Mouse (Mus musculus) ES-E14 (cell line): ENCODE measurements at regions not wholly inside any gene's neighbourhood (a gene's known extent, or its start where the extent isn't known, plus 50 kb on each side); places are given as distances from the start of the nearest gene placed in this dataset.

Experiments
- CHD2 ChIP-seq: IDR thresholded peaks from 2 replicates; pipeline ENCODE4 v1.6.1; 2014; ENCODE audit warnings: mild to moderate bottlenecking, low read depth, low read length, inconsistent platforms
- HCFC1 ChIP-seq: IDR thresholded peaks from 2 replicates; pipeline ENCODE4 v1.6.1; 2012; ENCODE audit warnings: low read length, inconsistent platforms, borderline replicate concordance; ENCODE audit not compliant: insufficient read depth
- ZC3H11A ChIP-seq: IDR thresholded peaks from 2 replicates; pipeline ENCODE4 v1.6.1; 2012; ENCODE audit warnings: low read depth, mild to moderate bottlenecking, inconsistent platforms, low read length, borderline replicate concordance
- ZNF384 ChIP-seq: IDR thresholded peaks from 2 replicates; pipeline ENCODE4 v1.6.1; 2012; ENCODE audit warnings: low read depth, low read length, inconsistent platforms

DNA sequence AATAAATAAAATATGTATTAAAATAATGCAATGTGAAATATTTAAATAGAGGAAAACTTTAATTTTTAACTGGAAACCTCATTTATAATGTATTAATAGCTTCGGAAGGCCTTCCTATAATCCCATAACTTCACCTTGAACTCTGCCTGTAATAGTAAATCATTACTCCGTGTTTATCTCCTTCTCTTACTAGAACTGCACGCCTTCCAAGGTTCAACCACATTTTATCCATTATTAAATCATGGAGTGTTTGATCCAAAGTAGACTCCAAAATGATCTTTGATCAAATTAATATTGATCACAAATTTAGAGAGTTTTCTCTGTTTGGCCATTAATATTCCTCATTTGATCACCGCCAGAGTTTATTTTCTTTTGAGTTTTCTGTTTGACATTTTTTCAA lies 114.8 kb upstream of the Adgrl2 start:
- no peak for TF ChIP-seq CHD2
- TF ChIP-seq ZNF384, result no peak
- no peak for TF ChIP-seq HCFC1
- no peak for TF ChIP-seq ZC3H11A
